Mouse (Mus musculus) intestine, embryonic 16.5 days (tissue): Measurements from ENCODE around the gene Gse1. TPM values are rescaled to one million over a fixed set of nuclear protein-coding genes. Genes with fewer than 3 reads are reported as not detected.
A peak's percentile ranks its signal among the peaks of the same experiment; 100 is the strongest.

Source experiments
- ATAC-seq: fragments of 200-750 bp; cut with Nextera tagmentation; 2 replicates; pipeline ENCODE4 v1.8.0; 2017; ENCODE audit warnings: moderate TSS enrichment, moderate library complexity
- H3K27ac ChIP-seq: fragments of 300-500 bp; sonication (generic); 2 replicates; pipeline ENCODE4 v1.5.1; 2014; ENCODE audit warnings: mild to moderate bottlenecking, low read length
- H3K27me3 ChIP-seq: fragments of 300-500 bp; sonication (generic); replicated peaks from 2 replicates; pipeline ENCODE4 v1.6.1; 2014; ENCODE audit warnings: low read length, control low read depth, mixed read lengths; ENCODE audit not compliant: control insufficient read depth, insufficient read depth
- H3K36me3 ChIP-seq: fragments of 300-500 bp; sonication (generic); 2 replicates; pipeline ENCODE4 v1.6.1; 2014; ENCODE audit warnings: low read length, control low read depth; ENCODE audit not compliant: control insufficient read depth, insufficient read depth
- H3K4me1 ChIP-seq: fragments of 300-500 bp; sonication (generic); 2 replicates; pipeline ENCODE4 v1.6.1; 2014; ENCODE audit warnings: low read length, control low read depth, mixed read lengths; ENCODE audit not compliant: control insufficient read depth, insufficient read depth
- H3K4me2 ChIP-seq: fragments of 300-500 bp; sonication (generic); 2 replicates; pipeline ENCODE4 v1.6.1; 2014; ENCODE audit warnings: low read depth, low read length, control low read depth
- H3K4me3 ChIP-seq: fragments of 300-500 bp; sonication (generic); 2 replicates; pipeline ENCODE4 v1.5.1; 2014; ENCODE audit warnings: mild to moderate bottlenecking, low read length
- H3K9ac ChIP-seq: fragments of 300-500 bp; sonication (generic); 2 replicates; pipeline ENCODE4 v1.6.1; 2014; ENCODE audit warnings: low read depth, low read length
- H3K9me3 ChIP-seq: fragments of 300-500 bp; sonication (generic); 2 replicates; pipeline ENCODE4 v1.6.1; 2016; ENCODE audit warnings: low read length, control low read depth; ENCODE audit not compliant: control insufficient read depth
- WGBS: fragments of 180-500 bp; shearing (Covaris S2); extraction: QIAGEN DNeasy Blood & Tissue Kit; methylation state at CpG from one replicate; pipeline ENCODE4 v1.1.7; 2014; 5-methylcytosine and 5-hydroxymethylcytosine counted together
- polyA plus RNA-seq: library from polyadenylated mRNA; unstranded; fragments of >200 nt; fragmentation: Nextera tagmentation; extraction: Ambion mirVana; gene quantifications from 2 replicates; pipeline ENCODE4 v1.2.1, GENCODE M21; 2015

Gene Gse1
- polyA plus RNA-seq, 1 experiment from 2014 or later, result 7.3 TPM

DNA sequence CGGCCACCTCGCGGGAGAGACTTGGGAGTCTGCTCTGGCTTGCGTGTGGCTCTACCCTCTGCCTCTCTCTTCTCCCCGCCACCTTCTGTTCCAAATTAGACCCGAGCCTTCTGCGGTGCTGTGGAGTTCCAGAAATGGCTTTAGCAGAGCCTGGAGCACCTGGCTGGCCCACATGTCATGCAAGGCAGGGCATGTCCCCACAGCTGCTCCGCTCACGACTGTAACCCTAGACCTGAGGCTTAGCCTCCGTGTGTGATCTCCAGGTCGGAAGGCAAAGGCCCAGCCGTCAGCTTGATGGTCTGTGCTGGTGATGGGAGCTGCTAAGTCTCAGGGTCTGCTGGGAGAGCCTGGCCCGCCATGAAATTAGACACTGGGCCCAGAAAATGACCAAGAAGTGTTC lies 30.9 kb downstream of the Gse1 start:
- H3K9ac ChIP-seq, result no peak overlapping the region
- no peak overlapping the region for H3K27ac ChIP-seq
- H3K4me3 ChIP-seq, result no peak overlapping the region
- peaks cover 42% of the 10 kb centered on the region for H3K4me1 ChIP-seq
- ATAC-seq, result no peak
- H3K4me2 ChIP-seq, result no peak overlapping the region
- no peaks in the 10 kb centered on the region for H3K27me3 ChIP-seq
- H3K36me3 ChIP-seq, result no peaks in the 10 kb centered on the region
- H3K9me3 ChIP-seq, result no peaks in the 10 kb centered on the region
- 89% methylated on average over 13 of the region's 13 CpGs for WGBS

DNA sequence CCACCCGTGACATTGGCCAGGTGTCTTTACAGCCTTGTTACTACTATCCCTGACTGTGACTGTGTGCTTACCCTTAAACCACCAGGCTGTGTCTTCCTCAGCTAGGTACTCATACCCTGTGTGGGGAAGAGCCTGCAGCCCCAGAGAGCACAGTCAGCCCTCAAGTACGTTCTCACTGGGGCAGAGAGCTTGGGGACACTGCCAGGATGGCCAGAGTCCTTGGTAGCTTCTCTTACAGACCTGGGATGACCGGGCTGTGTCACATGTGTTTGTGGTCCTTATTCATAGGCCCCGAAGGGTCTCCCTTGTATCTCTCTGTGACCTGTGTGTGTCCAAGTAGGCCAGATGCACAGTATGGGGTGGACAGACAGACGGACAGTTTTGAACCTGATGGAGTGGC lies 32.4 kb downstream of the Gse1 start:
- Histone ChIP-seq H3K9me3 (no peaks in the 10 kb centered on the region), H3K27ac (peak overlapping the region; percentile 62), H3K4me1 (peaks cover 48% of the 10 kb centered on the region), H3K9ac (no peak overlapping the region), H3K36me3 (no peaks in the 10 kb centered on the region), H3K4me3 (no peak overlapping the region), H3K4me2 (no peak overlapping the region), H3K27me3 (no peaks in the 10 kb centered on the region)
- WGBS, result 73% methylated on average over 5 of the region's 5 CpGs
- ATAC-seq, result no peak

GRCm38 (mm10) chr8:120261338-120262120 lies 33.3 kb downstream of the Gse1 start:
- ATAC-seq, result no peak
- peaks cover 40% of the 10 kb centered on the region for H3K4me1 ChIP-seq
- 0 out of 2 replicates have a peak overlapping the region, but pooled peaks have one; percentile 4 for H3K9ac ChIP-seq
- no peaks in the 10 kb centered on the region for H3K9me3 ChIP-seq
- 28% methylated on average over 21 of the region's 21 CpGs for WGBS
- no peaks in the 10 kb centered on the region for H3K27me3 ChIP-seq
- no peak overlapping the region for H3K4me3 ChIP-seq
- no peak overlapping the region for H3K4me2 ChIP-seq
- H3K36me3 ChIP-seq, result no peaks in the 10 kb centered on the region
- peak overlapping the region; percentile 62 for H3K27ac ChIP-seq

DNA sequence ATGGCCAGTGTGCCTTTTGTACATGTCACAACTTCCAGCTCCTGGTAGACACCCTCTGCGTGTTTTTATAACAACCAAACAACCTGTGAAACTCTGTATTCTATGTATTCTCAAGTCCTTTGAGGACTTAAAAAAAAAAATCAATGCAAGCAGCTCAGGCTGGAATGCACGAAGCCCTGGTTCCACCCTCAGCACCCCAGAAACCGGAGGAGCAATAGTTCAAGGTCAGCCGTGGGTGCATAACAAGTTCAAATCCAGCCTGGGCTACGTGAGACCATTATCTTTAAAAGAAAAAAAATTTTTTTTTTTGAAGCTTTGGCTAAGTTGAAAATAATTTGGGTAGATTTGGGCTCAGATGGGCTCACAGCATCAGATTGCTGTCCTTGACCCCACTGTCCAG lies 35.6 kb downstream of the Gse1 start:
- H3K4me2 ChIP-seq, result no peak overlapping the region
- no peaks in the 10 kb centered on the region for H3K9me3 ChIP-seq
- H3K27me3 ChIP-seq, result no peaks in the 10 kb centered on the region
- H3K9ac ChIP-seq, result no peak overlapping the region
- no peaks in the 10 kb centered on the region for H3K36me3 ChIP-seq
- ATAC-seq, result no peak
- H3K27ac ChIP-seq, result no peak overlapping the region; the same call in 1 of the 2 replicates
- H3K4me1 ChIP-seq, result peaks cover 47% of the 10 kb centered on the region
- H3K4me3 ChIP-seq, result no peak overlapping the region
- 81% methylated on average over 5 of the region's 5 CpGs for WGBS

DNA sequence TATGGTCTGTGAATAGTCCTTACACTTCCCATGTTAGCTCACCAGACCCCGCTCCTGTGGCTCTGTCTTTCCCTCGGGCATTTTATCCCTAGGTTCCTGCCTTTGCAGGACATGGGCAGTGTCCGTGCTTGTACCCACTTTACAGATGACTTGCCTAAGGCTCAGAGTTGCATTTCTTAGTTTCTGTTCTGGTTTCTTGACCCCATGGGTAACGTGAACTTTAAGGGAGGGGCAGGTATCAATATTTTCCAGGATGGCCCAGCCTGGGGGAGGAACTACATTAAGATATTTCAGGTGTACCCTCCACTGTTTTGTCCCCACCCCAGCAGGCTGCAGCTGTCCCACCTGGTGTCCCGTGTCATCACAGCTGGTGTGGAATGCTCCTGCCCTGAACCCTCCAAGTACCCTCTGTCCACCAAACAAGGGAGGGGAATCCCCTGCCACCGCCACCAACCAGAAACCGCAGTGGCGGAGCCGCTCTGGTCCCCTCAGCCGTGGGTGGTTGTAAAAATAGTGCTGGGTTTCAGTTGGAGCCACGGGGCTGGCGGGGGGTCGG lies 36.2 kb downstream of the Gse1 start:
- WGBS, result 37% methylated on average over 13 of the region's 13 CpGs
- Histone ChIP-seq H3K9ac (peak overlapping the region; percentile 50; the same call in 1 of the 2 replicates), H3K36me3 (no peaks in the 10 kb centered on the region), H3K4me2 (peak overlapping the region; percentile 47), H3K4me1 (peaks cover 53% of the 10 kb centered on the region), H3K27me3 (no peaks in the 10 kb centered on the region), H3K4me3 (peak overlapping the region; percentile 21), H3K27ac (peak overlapping the region; percentile 82), H3K9me3 (no peaks in the 10 kb centered on the region)
- peak; percentile 18 for ATAC-seq

DNA sequence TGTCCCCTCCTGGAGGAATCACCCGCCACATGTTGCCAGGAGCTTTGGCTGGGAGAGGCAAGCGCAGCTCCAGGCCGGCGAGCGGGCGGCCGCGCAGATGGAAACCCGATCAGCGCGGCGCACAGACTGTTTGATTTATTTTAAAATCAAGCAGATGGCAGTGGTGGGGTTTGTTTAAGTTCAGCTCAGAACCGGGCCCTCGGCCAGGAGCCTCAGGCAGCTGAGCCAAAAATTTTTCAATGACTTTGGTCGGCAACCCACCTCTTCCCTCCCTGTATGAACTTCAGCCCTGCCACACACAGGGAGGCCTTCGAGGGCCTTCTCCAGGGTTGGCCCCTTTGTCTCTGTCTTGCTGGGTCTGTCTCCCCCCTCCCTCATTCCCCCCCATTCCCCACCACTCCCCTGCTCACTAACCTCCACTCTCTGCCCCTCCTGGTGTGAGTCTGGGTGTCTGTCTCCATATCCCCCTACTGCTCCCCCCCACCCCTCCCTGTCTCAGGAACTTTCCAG lies 36.7 kb downstream of the Gse1 start:
- peak; percentile 79 for ATAC-seq
- H3K4me1 ChIP-seq, result peaks cover 53% of the 10 kb centered on the region
- peak overlapping the region; percentile 47 for H3K4me2 ChIP-seq
- WGBS, result 12% methylated on average over 16 of the region's 16 CpGs
- H3K4me3 ChIP-seq, result peak overlapping the region; percentile 21
- no peaks in the 10 kb centered on the region for H3K27me3 ChIP-seq
- peak overlapping the region; percentile 50; the same call in 1 of the 2 replicates for H3K9ac ChIP-seq
- H3K9me3 ChIP-seq, result no peaks in the 10 kb centered on the region
- no peaks in the 10 kb centered on the region for H3K36me3 ChIP-seq
- peak overlapping the region; percentile 84 for H3K27ac ChIP-seq

DNA sequence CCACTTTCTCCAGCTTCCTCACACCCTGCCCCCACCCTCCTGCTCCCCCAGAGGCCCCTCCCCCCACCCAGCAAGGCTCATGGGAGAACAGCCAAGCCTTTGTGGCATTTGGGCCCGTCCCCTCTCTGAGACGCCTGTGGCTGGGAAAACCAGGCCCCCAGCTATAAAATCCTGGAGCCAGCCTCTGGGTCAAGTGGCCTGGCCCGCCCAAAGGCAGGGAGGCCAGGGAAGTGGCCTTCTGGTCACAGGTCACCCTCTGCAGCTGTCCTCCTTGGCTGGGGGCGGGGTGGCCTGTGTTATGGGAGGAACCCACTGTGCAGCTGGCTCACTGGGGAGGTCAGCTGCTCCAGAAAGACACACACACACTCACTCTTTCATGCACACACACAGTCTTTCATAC lies 37.2 kb downstream of the Gse1 start:
- Histone ChIP-seq H3K4me1 (peaks cover 51% of the 10 kb centered on the region), H3K36me3 (no peaks in the 10 kb centered on the region), H3K9ac (no peak overlapping the region), H3K27ac (peak overlapping the region; percentile 84), H3K9me3 (no peaks in the 10 kb centered on the region), H3K4me2 (0 out of 2 replicates have a peak overlapping the region, but pooled peaks have one; percentile 47), H3K27me3 (no peaks in the 10 kb centered on the region), H3K4me3 (no peak overlapping the region)
- WGBS, result 12% methylated on average over 4 of the region's 4 CpGs
- ATAC-seq, result peak; percentile 72

DNA sequence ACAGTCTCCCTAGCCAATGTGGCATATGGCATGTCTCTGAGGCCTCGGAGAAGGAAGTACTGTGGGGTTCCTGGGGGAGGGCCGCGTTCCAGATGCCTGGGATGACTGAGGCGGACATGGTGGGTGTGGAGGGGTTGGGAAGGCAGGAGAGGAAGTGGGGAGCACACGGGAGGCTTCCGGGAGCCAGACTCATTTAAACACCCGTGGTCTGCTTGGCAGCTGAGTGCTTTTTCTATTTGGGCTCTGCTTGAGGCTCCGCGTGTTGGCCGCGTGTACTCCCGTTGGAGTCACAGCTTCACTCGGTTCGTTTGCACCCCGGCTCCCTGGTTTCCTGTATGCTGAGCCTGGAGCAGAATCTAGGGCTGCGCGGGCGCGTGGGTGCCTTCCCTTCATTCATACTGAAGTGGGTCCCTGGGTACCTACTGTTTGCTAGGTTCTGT lies 40.3 kb downstream of the Gse1 start:
- Histone ChIP-seq H3K36me3 (no peaks in the 10 kb centered on the region), H3K4me2 (no peak overlapping the region), H3K4me1 (peaks cover 39% of the 10 kb centered on the region), H3K9me3 (no peaks in the 10 kb centered on the region), H3K27ac (peak overlapping the region; percentile 38; the same call in 1 of the 2 replicates), H3K9ac (peak overlapping the region; percentile 50), H3K4me3 (no peak overlapping the region), H3K27me3 (no peaks in the 10 kb centered on the region)
- 50% methylated on average over 19 of the region's 19 CpGs for WGBS
- no peak for ATAC-seq

- H3K9ac ChIP-seq, result no peak overlapping the region
- H3K9me3 ChIP-seq, result no peaks in the 10 kb centered on the region
- no peak overlapping the region for H3K4me2 ChIP-seq
- H3K36me3 ChIP-seq, result no peaks in the 10 kb centered on the region
- WGBS, result 79% methylated on average over 13 of the region's 13 CpGs
- no peak for ATAC-seq
- peaks cover 33% of the 10 kb centered on the region for H3K4me1 ChIP-seq
- H3K27me3 ChIP-seq, result no peaks in the 10 kb centered on the region
- no peak overlapping the region for H3K27ac ChIP-seq
- H3K4me3 ChIP-seq, result no peak overlapping the region
Measured at GRCm38 (mm10) chr8:120270449-120270848, 42.2 kb downstream of the Gse1 start.
